Mouse (Mus musculus) urinary bladder, adult 2 months (tissue): Measurements from ENCODE around the gene Hspa1a. TPM values are rescaled to one million over a fixed set of nuclear protein-coding genes. Genes with fewer than 3 reads are reported as not detected.

Experiments used
- DNase-seq: peaks from one replicate; pipeline ENCODE4 v3.0.0; 2022; ENCODE audit warnings: low spot score
- polyA plus RNA-seq: library from polyadenylated mRNA; depleted of rRNA; stranded (reverse); fragments of >200 nt; gene quantifications from 2 replicates; pipeline ENCODE4 v1.2.3, GENCODE M21; 2012; rRNA removed

Gene Hspa1a
- polyA plus RNA-seq, 1 experiment = 54.4 TPM

DNA sequence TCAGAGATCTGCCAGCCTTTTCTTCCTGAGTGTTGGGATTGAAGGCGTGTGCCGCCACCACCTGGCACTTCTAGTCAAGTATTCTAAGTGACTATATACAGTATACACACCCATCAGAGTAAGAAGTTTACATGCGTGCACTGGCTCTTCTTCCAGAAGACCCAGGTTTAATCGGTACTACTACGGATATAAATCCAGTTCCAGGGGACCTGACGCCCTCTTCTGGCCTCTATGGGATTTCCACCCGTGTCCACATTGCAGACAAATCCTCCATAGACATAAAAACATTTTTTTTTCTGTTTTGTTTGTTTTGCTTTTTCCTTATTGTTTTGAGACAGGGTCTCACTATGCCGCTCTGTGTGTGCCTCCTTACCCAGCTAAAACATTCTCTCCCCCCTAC lies 24.4 kb downstream of the Hspa1a start:
- DNase-seq = no peak

DNA sequence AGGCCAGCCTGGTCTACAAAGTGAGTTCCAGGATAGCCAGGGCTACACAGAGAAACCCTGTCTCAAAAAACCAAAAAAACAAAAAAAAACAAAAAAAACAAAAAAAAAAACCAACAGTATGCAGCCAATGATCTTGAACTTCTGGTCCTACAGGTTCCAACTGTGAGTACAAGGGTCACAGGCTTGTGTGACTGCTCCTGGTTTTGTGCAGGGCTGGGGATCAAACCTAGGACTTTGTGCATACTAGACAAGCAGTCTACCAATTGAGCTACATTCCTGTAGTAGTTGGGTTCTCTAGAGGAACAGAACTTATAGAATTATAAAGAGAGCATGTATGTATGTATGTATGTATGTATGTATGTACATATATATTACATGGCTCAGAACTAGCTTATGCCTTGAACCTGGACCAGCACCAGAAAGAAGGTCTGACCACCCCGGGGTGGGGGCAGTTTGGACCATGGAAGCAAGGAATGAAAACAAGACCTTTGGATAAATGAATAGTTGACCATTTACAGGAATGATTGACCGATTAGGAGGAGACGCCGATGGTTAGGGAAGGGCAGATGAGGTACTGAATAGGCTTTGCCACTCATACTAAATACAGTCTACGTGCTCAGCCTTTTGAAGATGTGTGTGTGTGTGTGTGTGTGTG lies 25.3 kb downstream of the Hspa1a start:
- no peak for DNase-seq

DNA sequence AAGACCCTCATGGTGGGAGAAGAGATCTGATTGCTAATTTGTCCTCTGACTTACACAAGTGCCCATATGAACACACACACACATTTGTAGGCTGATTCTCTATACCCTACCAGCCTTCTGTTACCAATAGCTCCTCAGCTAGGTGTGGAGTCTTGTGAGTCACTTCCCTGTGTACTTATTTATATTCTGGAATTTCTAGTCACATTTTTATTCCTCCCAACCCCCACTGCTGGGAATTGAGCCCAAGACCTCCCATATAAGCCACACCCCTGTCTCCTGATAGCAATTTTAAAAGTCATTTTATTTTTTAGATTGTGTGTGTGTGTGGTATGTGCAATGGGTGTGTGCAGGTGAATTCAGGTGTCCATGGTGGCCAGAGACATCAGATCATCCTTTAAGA lies 27.6 kb downstream of the Hspa1a start:
- DNase-seq = no peak

DNA sequence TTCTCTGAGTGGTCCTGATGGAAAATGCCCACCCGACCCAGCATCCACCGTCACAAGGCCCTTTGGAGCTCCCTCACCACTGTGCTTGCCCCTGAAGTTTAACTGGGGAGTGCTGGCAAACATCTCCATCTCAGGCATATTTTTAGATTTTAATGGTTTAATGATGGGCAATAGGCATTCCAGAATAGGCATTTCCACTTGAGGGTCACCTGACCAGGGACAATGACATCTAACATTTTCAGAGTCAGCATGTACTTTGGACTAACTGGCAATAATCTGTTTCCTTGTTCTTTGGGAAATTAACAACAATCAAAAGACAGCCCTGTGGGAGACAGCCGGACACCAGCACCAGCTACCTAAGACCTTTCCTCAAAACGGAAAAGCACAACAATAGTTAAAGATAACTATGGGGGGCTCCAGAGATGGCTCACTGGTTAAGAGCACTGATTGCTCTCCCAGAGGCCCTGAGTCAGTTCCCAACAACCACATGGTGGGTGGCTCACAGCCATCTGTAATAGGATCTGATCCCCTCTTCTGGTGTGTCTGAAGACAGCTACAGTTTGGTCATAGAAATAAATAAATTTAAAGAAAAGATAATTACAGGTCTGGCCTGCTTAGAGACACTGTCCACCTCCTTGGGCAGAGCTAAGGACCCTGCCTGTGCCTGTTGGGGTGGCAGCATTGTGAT lies 28.7 kb downstream of the Hspa1a start:
- DNase-seq = no peak

DNA sequence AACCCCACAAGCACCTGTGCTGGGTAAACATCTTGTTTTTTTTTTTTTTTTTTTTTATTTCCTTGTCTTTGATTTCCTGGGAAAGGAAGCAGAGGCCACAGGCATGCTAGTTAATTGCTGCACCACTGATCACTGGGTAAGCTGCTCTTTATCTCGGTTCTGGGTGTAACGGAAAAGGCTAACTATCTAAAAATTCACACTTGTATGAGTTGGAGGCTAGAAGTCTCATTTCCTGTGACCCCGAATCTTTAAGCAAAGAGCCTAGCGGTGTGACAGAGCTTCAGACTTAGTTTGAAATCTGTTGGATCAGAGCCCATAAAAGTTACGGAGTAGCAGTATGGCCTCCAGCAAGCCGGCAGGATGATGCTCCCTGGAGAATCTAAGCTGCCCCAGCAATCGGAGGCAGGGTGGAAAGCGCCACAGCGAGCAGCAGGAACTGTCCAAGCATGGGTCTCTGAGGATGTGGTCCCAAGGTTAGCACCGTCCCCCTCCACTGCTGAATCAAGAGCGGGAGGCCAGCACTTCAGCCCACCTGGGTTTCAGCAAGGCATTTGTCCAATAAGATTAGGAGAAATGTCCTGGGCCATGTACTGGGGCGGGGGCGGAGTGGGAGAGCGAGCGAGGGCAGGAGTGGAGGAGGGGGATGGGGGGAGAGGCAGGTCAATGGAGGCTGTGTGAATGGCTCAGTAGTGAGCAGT lies 30.5 kb downstream of the Hspa1a start:
- no peak for DNase-seq

DNA sequence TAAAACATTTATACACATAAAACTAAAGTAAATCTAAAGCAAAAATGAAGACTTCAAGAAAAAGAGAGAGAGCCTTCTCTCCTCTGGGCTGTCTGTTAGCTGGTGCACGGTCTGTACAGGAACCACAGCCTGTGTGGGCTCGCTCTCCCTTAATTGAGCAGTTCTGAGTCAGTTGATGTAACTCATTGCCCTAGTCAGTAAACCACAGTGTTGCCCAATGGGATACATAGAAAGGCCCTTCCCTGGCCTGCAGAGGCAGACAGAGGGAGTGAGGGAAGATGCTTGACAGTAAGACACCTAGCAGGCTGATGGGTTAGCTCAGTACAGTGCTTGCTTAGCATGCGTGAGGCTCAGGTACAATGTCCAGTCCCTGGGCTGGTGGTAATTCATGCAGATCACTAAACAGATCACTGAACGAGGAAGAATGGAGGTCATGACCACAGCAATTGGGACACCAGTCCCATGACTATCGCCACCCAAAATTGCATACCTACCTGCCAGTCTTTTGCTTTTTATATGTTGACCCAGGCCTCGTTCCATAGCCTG lies 33.9 kb downstream of the Hspa1a start:
- no peak for DNase-seq

DNA sequence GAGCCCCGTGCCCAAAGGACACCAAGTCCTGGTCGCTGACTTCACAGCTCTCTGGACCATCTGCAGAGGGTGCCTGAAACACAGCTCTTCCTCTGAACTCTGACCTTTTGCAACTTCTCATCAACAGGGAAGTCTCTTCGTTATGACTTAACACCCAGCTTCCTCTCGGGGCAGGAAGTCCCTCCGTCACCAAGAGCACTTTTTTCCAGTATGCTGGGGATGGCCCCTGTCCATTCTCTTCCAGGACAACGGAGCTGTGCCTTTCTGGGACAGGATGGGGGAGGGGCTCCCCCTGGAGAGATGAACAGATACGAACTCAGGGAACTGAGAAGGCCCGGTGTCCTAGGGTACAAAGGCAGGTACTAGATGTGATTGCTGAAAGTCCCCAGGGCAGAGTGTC lies 37.1 kb downstream of the Hspa1a start:
- no peak for DNase-seq

DNA sequence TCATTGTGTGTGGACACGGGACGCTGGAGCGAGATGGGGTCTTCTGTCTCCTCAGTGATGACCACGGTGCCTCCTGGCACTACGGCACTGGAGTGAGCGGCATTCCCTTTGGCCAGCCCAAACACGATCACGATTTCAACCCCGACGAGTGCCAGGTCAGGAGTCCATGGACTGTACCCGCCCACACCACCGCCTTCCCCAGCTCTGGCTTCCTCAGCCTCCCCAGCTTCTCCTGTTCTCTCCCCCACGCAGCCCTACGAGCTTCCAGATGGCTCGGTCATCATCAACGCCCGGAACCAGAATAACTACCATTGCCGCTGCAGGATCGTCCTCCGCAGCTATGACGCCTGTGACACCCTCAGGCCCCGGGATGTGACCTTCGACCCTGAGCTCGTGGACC lies 37.9 kb downstream of the Hspa1a start:
- no peak for DNase-seq

DNA sequence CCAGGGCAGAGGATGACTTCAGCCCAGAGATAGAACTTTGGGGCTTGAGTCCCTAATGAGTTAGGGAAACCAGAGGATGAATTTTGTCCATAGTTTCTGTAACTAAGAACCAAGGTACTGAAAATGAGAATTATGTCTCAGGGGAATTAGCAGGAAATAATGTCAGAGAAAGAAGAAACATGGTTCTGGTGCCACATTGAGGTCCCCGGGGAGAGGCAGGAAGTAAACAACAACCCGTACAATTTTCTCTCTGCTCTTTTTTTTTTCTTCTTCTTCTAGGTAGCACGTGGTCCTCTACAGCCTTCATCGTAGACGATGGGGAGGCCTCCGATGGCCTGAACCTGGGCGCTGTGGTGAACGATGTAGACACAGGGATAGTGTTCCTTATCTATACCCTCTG lies 39.7 kb downstream of the Hspa1a start:
- DNase-seq = no peak

DNA sequence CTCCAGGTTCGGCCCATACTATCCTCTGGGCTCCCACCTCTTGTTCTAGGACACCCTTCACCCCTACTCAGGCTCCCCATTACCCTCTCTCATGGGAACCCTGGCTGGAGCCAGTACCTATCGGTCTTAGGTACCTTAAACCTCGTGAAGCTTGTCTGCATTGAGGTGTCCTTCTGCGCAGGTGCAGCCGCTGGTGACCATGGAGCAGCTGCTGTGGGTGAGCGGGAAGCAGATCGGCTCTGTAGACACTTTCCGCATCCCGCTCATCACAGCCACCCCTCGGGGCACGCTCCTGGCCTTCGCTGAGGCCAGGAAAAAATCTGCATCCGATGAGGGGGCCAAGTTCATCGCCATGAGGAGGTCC lies 40.2 kb downstream of the Hspa1a start:
- no peak for DNase-seq

DNA sequence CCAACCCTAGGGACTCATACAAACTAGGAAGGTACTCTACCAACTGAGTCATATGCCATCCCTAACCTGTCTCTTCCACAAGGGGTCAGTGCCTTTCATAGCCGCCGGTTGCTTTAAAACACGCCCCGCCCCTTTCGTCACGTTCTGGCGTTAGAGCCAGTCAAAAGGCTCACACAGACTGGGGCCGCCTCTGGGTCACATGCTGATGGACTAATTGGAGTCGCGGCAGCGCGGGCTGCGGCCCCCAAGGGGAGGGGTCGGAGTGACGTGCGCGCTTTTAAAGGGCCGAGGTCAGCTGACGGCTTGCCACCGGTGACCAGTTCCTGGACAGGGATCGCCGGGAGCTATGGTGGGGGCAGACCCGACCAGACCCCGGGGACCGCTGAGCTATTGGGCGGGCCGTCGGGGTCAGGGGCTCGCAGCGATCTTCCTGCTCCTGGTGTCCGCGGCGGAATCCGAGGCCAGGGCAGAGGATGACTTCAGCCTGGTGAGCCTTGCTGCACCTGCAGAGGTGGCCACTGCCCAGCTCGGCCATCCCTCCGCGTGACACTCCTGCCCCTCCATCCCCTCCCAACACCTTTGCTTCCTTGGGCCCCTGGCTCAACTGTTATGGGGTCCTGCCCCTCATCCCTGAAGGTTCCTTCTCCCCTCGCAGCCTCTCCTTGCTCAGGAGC lies 40.8 kb downstream of the Hspa1a start, which contains the start of gene Neu1:
Gene Neu1 (plus strand): TSS at position 193 of the 674 bp plus-strand sequence.
- DNase-seq = peak; percentile 86

DNA sequence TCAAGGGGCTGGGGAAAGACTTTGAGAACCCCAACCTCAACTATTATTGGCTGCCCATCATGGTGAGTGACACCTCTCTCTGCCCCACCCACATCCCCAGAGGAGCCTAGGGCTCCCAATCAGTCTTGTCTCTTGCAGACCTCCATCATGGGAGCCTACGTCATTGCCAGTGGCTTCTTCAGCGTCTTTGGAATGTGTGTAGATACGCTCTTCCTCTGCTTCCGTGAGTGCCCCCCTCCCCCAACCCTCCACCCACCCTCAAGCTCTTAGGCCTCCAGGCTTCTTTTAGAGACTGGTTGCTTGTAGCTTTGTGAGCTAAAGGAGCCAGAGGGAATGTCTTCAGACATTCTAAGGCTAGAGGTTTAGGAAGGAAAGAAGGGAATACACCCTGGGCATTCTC lies 43.1 kb downstream of the Hspa1a start:
- DNase-seq = no peak

DNA sequence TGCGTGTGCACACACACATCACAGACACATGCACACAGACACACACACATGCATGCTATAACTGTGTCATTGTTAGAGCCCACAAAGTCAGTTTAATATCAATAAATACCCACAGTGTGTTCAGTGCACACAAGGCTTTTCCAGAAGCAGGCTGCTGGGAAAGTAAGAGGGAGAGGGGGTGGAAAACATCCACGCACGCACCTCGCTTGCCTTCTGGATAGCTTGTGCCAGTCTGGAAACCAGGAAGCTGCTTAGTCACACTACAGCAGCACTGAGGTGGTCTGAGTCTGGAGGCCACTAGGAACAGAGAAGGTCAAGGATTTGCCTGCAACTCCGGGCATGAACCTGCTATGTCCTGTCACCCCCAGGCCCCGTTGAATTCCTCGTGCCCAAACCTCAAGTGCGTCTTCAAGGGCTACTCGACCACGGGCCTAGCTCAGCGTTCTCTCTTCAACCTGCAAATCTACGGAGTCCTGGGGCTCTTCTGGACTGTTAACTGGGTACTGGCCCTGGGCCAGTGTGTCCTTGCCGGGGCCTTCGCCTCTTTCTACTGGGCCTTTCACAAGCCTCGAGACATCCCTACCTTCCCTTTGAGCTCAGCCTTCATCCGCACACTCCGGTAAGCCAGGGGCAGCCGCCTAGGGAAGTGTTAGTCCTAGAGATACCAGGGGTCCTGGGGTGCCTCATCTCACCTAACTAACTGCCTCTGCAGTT lies 44.5 kb downstream of the Hspa1a start:
- DNase-seq = no peak

DNA sequence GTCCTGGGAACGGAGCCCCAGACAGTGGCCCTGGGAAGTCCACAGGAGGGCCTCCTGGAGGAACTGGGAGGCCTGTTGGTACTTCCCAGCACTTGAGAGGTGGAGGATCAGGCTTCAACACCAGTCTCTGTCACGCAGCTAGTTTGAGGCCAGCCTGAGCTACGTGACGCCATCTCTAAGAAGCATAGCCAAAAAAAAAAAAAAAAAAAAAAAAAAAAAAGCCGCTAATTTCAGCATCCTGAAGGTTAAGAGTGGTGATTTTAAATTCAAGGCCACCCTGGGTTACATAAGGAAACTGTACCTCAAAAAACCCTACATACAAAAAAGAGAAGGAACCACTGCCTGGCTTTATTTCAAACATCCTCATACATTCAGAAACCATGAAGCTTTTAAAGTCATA lies 47.7 kb downstream of the Hspa1a start:
- no peak for DNase-seq

DNA sequence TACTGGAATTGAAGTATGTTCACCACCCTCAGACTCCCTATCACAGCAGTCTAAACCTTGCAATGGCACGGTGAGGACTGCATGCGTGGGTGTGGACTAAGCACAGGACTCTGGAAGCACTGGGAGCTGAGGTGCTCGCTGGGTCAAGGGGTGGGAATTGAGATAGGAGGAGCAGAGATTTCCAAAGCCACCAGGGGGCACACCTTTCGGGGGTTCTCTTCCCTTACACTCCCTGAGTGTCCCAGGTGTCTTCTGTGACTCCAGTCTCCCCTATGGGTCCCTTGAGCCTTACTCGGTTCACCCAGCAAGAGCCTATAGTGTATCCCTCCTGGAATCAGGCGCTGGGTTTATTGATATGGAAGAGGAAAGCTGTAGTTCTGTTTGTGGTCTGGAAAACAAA lies 49.0 kb downstream of the Hspa1a start:
- DNase-seq = no peak

Other genes starting within 250 kb of the Hspa1a start
- gene C4b, start 228.3 kb downstream of the Hspa1a start, polyA plus RNA-seq = 55.7 and 73.2 TPM in 2 replicates
- not detected in 2 replicates for gene Cyp21a1, start 167.6 kb downstream of the Hspa1a start, polyA plus RNA-seq
- gene Stk19, start 135.2 kb downstream of the Hspa1a start, polyA plus RNA-seq = 37.0 and 47.5 TPM in 2 replicates
- 32.3 and 45.6 TPM in 2 replicates for gene Dxo, start 135.1 kb downstream of the Hspa1a start, polyA plus RNA-seq
- gene Skiv2l, start 121.9 kb downstream of the Hspa1a start, polyA plus RNA-seq = 50.3 and 58.0 TPM in 2 replicates
- 50.4 and 50.6 TPM in 2 replicates for gene Nelfe, start 121.8 kb downstream of the Hspa1a start, polyA plus RNA-seq
- 35.7 and 41.6 TPM in 2 replicates for gene Cfb, start 109.6 kb downstream of the Hspa1a start, polyA plus RNA-seq
- 6.6 and 8.5 TPM in 2 replicates for gene Zbtb12, start 92.7 kb downstream of the Hspa1a start, polyA plus RNA-seq
- gene Gm20547, start 90.1 kb downstream of the Hspa1a start, polyA plus RNA-seq = 0.04 TPM in 1 of 2 replicates, not detected in the other
- gene C2, start 73.9 kb downstream of the Hspa1a start, polyA plus RNA-seq = 43.0 and 45.6 TPM in 2 replicates
- 124 and 129 TPM in 2 replicates for gene Ehmt2, start 73.7 kb downstream of the Hspa1a start, polyA plus RNA-seq
- 4.5 and 5.1 TPM in 2 replicates for gene Slc44a4, start 57.7 kb downstream of the Hspa1a start, polyA plus RNA-seq
- 27.9 and 32.0 TPM in 2 replicates for gene Neu1, start 40.9 kb downstream of the Hspa1a start, polyA plus RNA-seq
- 100 and 116 TPM in 2 replicates for gene Hspa1b, start 12.9 kb downstream of the Hspa1a start, polyA plus RNA-seq
- gene Gm20481, start 2.2 kb downstream of the Hspa1a start, polyA plus RNA-seq = not detected in 2 replicates
- 0.47 and 0.54 TPM in 2 replicates for gene Hspa1l, start 547 bp upstream of the Hspa1a start, polyA plus RNA-seq
- 47.8 and 58.4 TPM in 2 replicates for gene Lsm2, start 9.7 kb upstream of the Hspa1a start, polyA plus RNA-seq
- gene Vars, start 28.8 kb upstream of the Hspa1a start, polyA plus RNA-seq = 49.8 and 53.0 TPM in 2 replicates
- gene Vwa7, start 44.4 kb upstream of the Hspa1a start, polyA plus RNA-seq = 5.2 and 6.1 TPM in 2 replicates
- gene Sapcd1, start 55.9 kb upstream of the Hspa1a start, polyA plus RNA-seq = 0.77 and 0.81 TPM in 2 replicates
- gene Msh5, start 74.6 kb upstream of the Hspa1a start, polyA plus RNA-seq = 1.2 and 1.4 TPM in 2 replicates
- 149 and 191 TPM in 2 replicates for gene Clic1, start 77.8 kb upstream of the Hspa1a start, polyA plus RNA-seq
- gene Ddah2, start 86.9 kb upstream of the Hspa1a start, polyA plus RNA-seq = 60.5 and 68.6 TPM in 2 replicates
- gene Ly6g6c, start 93.2 kb upstream of the Hspa1a start, polyA plus RNA-seq = 0.26 and 0.37 TPM in 2 replicates
- gene Mpig6b, start 94.0 kb upstream of the Hspa1a start, polyA plus RNA-seq = 0.44 and 0.48 TPM in 2 replicates
- gene Ly6g6e, start 104.7 kb upstream of the Hspa1a start, polyA plus RNA-seq = 9.5 and 12.9 TPM in 2 replicates
- gene Ly6g6d, start 105.9 kb upstream of the Hspa1a start, polyA plus RNA-seq = 5.4 and 5.8 TPM in 2 replicates
- 0.15 TPM in 1 of 2 replicates, not detected in the other for gene Ly6g6f, start 113.5 kb upstream of the Hspa1a start, polyA plus RNA-seq
- 104 and 114 TPM in 2 replicates for gene Abhd16a, start 117.1 kb upstream of the Hspa1a start, polyA plus RNA-seq
- gene Ly6g5c, start 136.1 kb upstream of the Hspa1a start, polyA plus RNA-seq = not detected in 2 replicates
- 1.0 and 1.2 TPM in 2 replicates for gene Ly6g5b, start 143.3 kb upstream of the Hspa1a start, polyA plus RNA-seq
- gene Gpank1, start 149.3 kb upstream of the Hspa1a start, polyA plus RNA-seq = 16.2 and 19.3 TPM in 2 replicates
- gene Csnk2b, start 149.9 kb upstream of the Hspa1a start, polyA plus RNA-seq = 116 and 122 TPM in 2 replicates
- 10.2 and 12.6 TPM in 2 replicates for gene D17H6S53E, start 154.2 kb upstream of the Hspa1a start, polyA plus RNA-seq
- gene Apom, start 159.9 kb upstream of the Hspa1a start, polyA plus RNA-seq = 0.22 and 0.29 TPM in 2 replicates
- gene Bag6, start 163.0 kb upstream of the Hspa1a start, polyA plus RNA-seq = 130 and 136 TPM in 2 replicates
- 170 and 213 TPM in 2 replicates for gene Prrc2a, start 192.7 kb upstream of the Hspa1a start, polyA plus RNA-seq
- gene Aif1, start 203.9 kb upstream of the Hspa1a start, polyA plus RNA-seq = 11.2 and 13.3 TPM in 2 replicates
- 20.4 and 23.0 TPM in 2 replicates for gene Lst1, start 216.3 kb upstream of the Hspa1a start, polyA plus RNA-seq
- 2.6 and 3.5 TPM in 2 replicates for gene Ltb, start 222.3 kb upstream of the Hspa1a start, polyA plus RNA-seq
- gene Tnf, start 229.9 kb upstream of the Hspa1a start, polyA plus RNA-seq = 0.55 and 0.83 TPM in 2 replicates
- 0.29 and 0.43 TPM in 2 replicates for gene Lta, start 233.2 kb upstream of the Hspa1a start, polyA plus RNA-seq
- gene Gm16181, start 248.7 kb upstream of the Hspa1a start, polyA plus RNA-seq = 0.18 TPM in 1 of 2 replicates, not detected in the other